Mouse (Mus musculus) megakaryocyte, embryonic 14.5 days (primary cell): ENCODE results near the gene Spata21.

Experiments used
- FLI1 ChIP-seq: IDR thresholded peaks from 2 replicates; pipeline ENCODE4 v1.6.1; 2012; ENCODE audit warnings: low read length, inconsistent platforms, mixed read lengths
- GATA1 ChIP-seq: IDR thresholded peaks from 3 replicates; pipeline ENCODE4 v1.6.1; 2012; ENCODE audit warnings: mixed read lengths, low read length, inconsistent platforms, borderline replicate concordance

- no peak for TF ChIP-seq GATA1
- no peak for TF ChIP-seq FLI1
Observed at GRCm38 (mm10) chr4:141065123-141065522, 23.0 kb upstream of the Spata21 start.
